24 mouse cellular contexts compared by ENCODE assay signal in genomic region chr12:76265001-76265400, GRCm38 (mm10). TPM values are rescaled to one million over a fixed set of nuclear protein-coding genes. Genes with fewer than 3 reads are reported as not detected.
DNase-seq lines count a peak whose midpoint lies in the region; ATAC-seq and TF ChIP-seq lines count a peak whose summit lies in the region.
"Had no signal": no experiment of that assay in that cellular context is flagged by ENCODE, and none has a peak within 500 bp of the region (broad histone marks: within the 10 kb centered on the region; RNA-seq: fewer than 3 reads in every experiment).

No protein-coding gene starts in this region.

- no peaks in the 10 kb centered on the region for H3K9me3 ChIP-seq in hindbrain, embryonic 13.5 days
- H3K9me3 ChIP-seq in hindbrain, embryonic 12.5 days (replicated peaks): no peaks in the 10 kb centered on the region
- H3K9me3 ChIP-seq in midbrain, embryonic 14.5 days (ENCODE audit: control insufficient read depth, low read length): no peaks in the 10 kb centered on the region
- no peaks in the 10 kb centered on the region for H3K9me3 ChIP-seq in midbrain, embryonic 11.5 days (ENCODE audit: control insufficient read depth, low read length)
- H3K9me3 ChIP-seq in MEL (replicated peaks; ENCODE audit: insufficient read depth, low read length): no peaks in the 10 kb centered on the region
- H3K9me3 ChIP-seq: embryonic facial prominence, embryonic 12.5 days; heart, embryonic 10.5 days; intestine, embryonic 15.5 days; kidney, embryonic 15.5 days; limb, embryonic 10.5 days; neural tube, embryonic 12.5 days had no signal

- WGBS in hindbrain, embryonic 13.5 days: 87% methylated on average over 6 of the region's 6 CpGs
- 78% methylated on average over 6 of the region's 6 CpGs for WGBS in hindbrain, embryonic 12.5 days
- WGBS in midbrain, embryonic 14.5 days: 88% methylated on average over 6 of the region's 6 CpGs
- 85% methylated on average over 6 of the region's 6 CpGs for WGBS in midbrain, embryonic 11.5 days
- 21% methylated on average over 6 of the region's 6 CpGs for WGBS in macrophage (ENCODE audit: missing documents)

- no peak for TF ChIP-seq RAD21 in MEL (IDR thresholded peaks at IDR 0.05; ENCODE audit: low read depth, low read length)

- H3K27ac ChIP-seq in hindbrain, embryonic 13.5 days: 0 out of 2 replicates have a peak overlapping the region, but pooled peaks have one; percentile 58
- no peak overlapping the region for H3K27ac ChIP-seq in hindbrain, embryonic 12.5 days
- 0 out of 2 replicates have a peak overlapping the region, but pooled peaks have one; percentile 26 for H3K27ac ChIP-seq in midbrain, embryonic 14.5 days (replicated peaks; ENCODE audit: low read depth, low read length)
- no peak overlapping the region for H3K27ac ChIP-seq in midbrain, embryonic 11.5 days (ENCODE audit: low read depth, low read length)
- no peak overlapping the region for H3K27ac ChIP-seq in MEL (ENCODE audit: control insufficient read depth, low read depth, low read length)
- peak overlapping the region; percentile 22; the same call in 1 of the 2 replicates for H3K27ac ChIP-seq in macrophage
- H3K27ac ChIP-seq: embryonic facial prominence, embryonic 12.5 days; heart, embryonic 10.5 days; intestine, embryonic 15.5 days; kidney, embryonic 15.5 days; limb, embryonic 10.5 days; neural tube, embryonic 12.5 days had no signal

- peaks cover 60% of the 10 kb centered on the region for H3K79me2 ChIP-seq in MEL (ENCODE audit: control insufficient read depth, insufficient read depth, low read length, poor library complexity)
- H3K79me2 ChIP-seq in macrophage (ENCODE audit: inconsistent target): no peaks in the 10 kb centered on the region

- H3K4me1 ChIP-seq in hindbrain, embryonic 13.5 days (replicated peaks): no peaks in the 10 kb centered on the region; the same call in 1 of the 2 replicates
- no peaks in the 10 kb centered on the region for H3K4me1 ChIP-seq in hindbrain, embryonic 12.5 days
- no peaks in the 10 kb centered on the region for H3K4me1 ChIP-seq in midbrain, embryonic 14.5 days (ENCODE audit: control insufficient read depth, insufficient read depth, low read length)
- H3K4me1 ChIP-seq in midbrain, embryonic 11.5 days (ENCODE audit: control insufficient read depth, insufficient read depth, low read length): no peaks in the 10 kb centered on the region
- no peaks in the 10 kb centered on the region; a peak in 1 of 4 replicates for H3K4me1 ChIP-seq in MEL (ENCODE audit: control insufficient read depth in 1 of 2, insufficient read depth in 2 of 2, low read length in 2 of 2)
- H3K4me1 ChIP-seq: embryonic facial prominence, embryonic 12.5 days; intestine, embryonic 15.5 days; kidney, embryonic 15.5 days; limb, embryonic 10.5 days; neural tube, embryonic 12.5 days had no signal

- no peak overlapping the region for H3K4me2 ChIP-seq in hindbrain, embryonic 13.5 days
- no peak overlapping the region for H3K4me2 ChIP-seq in hindbrain, embryonic 12.5 days (replicated peaks)
- H3K4me2 ChIP-seq in midbrain, embryonic 14.5 days (ENCODE audit: low read length): no peak overlapping the region
- H3K4me2 ChIP-seq in midbrain, embryonic 11.5 days: no peak overlapping the region
- H3K4me2 ChIP-seq: embryonic facial prominence, embryonic 12.5 days; intestine, embryonic 15.5 days; kidney, embryonic 15.5 days; neural tube, embryonic 12.5 days had no signal

- TF ChIP-seq POLR2A in MEL (IDR thresholded peaks at IDR 0.05; ENCODE audit: control insufficient read depth in 1 of 2, insufficient read depth in 1 of 2, low read depth in 1 of 2, low read length in 2 of 2, poor library complexity in 1 of 2): no peak

- H3K36me3 ChIP-seq in hindbrain, embryonic 13.5 days: no peaks in the 10 kb centered on the region
- no peaks in the 10 kb centered on the region for H3K36me3 ChIP-seq in hindbrain, embryonic 12.5 days
- H3K36me3 ChIP-seq in midbrain, embryonic 14.5 days (ENCODE audit: control insufficient read depth, insufficient read depth, low read length): no peaks in the 10 kb centered on the region
- no peaks in the 10 kb centered on the region for H3K36me3 ChIP-seq in midbrain, embryonic 11.5 days (ENCODE audit: control insufficient read depth, insufficient read depth, low read length)
- H3K36me3 ChIP-seq in MEL (ENCODE audit: control insufficient read depth in 1 of 2, insufficient read depth in 2 of 2, low read length in 2 of 2): peaks cover 21 to 34% of the 10 kb centered on the region in 2 experiments
- H3K36me3 ChIP-seq in macrophage (ENCODE audit: inconsistent target): no peaks in the 10 kb centered on the region
- H3K36me3 ChIP-seq: intestine, embryonic 15.5 days; neural tube, embryonic 12.5 days had no signal

- no peak for TF ChIP-seq CTCF in MEL (IDR thresholded peaks at IDR 0.05 in 2 of 3, conservative IDR thresholded peaks at IDR 0.05 in 1 of 3; ENCODE audit: control insufficient read depth in 1 of 3, insufficient read depth in 1 of 3, low read depth in 2 of 3, low read length in 3 of 3, poor library complexity in 1 of 3, severe bottlenecking in 1 of 3)

- no peaks in the 10 kb centered on the region for H3K27me3 ChIP-seq in hindbrain, embryonic 13.5 days
- H3K27me3 ChIP-seq in hindbrain, embryonic 12.5 days: no peaks in the 10 kb centered on the region
- no peaks in the 10 kb centered on the region for H3K27me3 ChIP-seq in midbrain, embryonic 14.5 days (ENCODE audit: control insufficient read depth, insufficient read depth, low read length)
- H3K27me3 ChIP-seq in midbrain, embryonic 11.5 days (ENCODE audit: control insufficient read depth, insufficient read depth, low read length): no peaks in the 10 kb centered on the region
- H3K27me3 ChIP-seq in MEL (ENCODE audit: control insufficient read depth in 1 of 2, insufficient read depth in 2 of 2, low read length in 2 of 2): no peaks in the 10 kb centered on the region
- H3K27me3 ChIP-seq: embryonic facial prominence, embryonic 12.5 days; intestine, embryonic 15.5 days; kidney, embryonic 15.5 days; neural tube, embryonic 12.5 days had no signal

- no peak overlapping the region for H3K9ac ChIP-seq in hindbrain, embryonic 13.5 days
- no peak overlapping the region for H3K9ac ChIP-seq in hindbrain, embryonic 12.5 days
- H3K9ac ChIP-seq in midbrain, embryonic 14.5 days (replicated peaks; ENCODE audit: low read length): no peak overlapping the region
- H3K9ac ChIP-seq in midbrain, embryonic 11.5 days (ENCODE audit: low read length): no peak overlapping the region
- no peak overlapping the region for H3K9ac ChIP-seq in MEL (ENCODE audit: control insufficient read depth, low read depth, low read length, poor library complexity, severe bottlenecking)
- H3K9ac ChIP-seq: embryonic facial prominence, embryonic 12.5 days; intestine, embryonic 15.5 days; kidney, embryonic 15.5 days; neural tube, embryonic 12.5 days had no signal

- no peak for ATAC-seq in hindbrain, embryonic 13.5 days (ENCODE audit: low FRiP score)
- ATAC-seq in hindbrain, embryonic 12.5 days (ENCODE audit: low FRiP score): no peak
- no peak for ATAC-seq in midbrain, embryonic 14.5 days (ENCODE audit: low FRiP score, low TSS enrichment)
- ATAC-seq in midbrain, embryonic 11.5 days (ENCODE audit: low FRiP score): no peak
- ATAC-seq: intestine, embryonic 15.5 days had no signal

- DNase-seq in midbrain, embryonic 14.5 days: no peak
- no peak for DNase-seq in midbrain, embryonic 11.5 days (ENCODE audit: low spot score, missing footprints)
- peak; percentile 45 for DNase-seq in MEL (ENCODE audit: low read depth, low spot score)
- DNase-seq in kidney, postnatal 10 days: no peak
- no peak for DNase-seq in testis, postnatal 10 days (ENCODE audit: low spot score)
- DNase-seq: adrenal gland, adult 2 months; spleen, adult 18-20 months; thymus, postnatal 14 days had no signal

- no peak overlapping the region for H3K4me3 ChIP-seq in hindbrain, embryonic 13.5 days
- no peak overlapping the region for H3K4me3 ChIP-seq in hindbrain, embryonic 12.5 days
- no peak overlapping the region for H3K4me3 ChIP-seq in midbrain, embryonic 14.5 days (replicated peaks; ENCODE audit: low read depth, low read length)
- no peak overlapping the region for H3K4me3 ChIP-seq in midbrain, embryonic 11.5 days (ENCODE audit: low read depth, low read length)
- H3K4me3 ChIP-seq in MEL (ENCODE audit: control insufficient read depth in 1 of 2, insufficient read depth in 1 of 2, low read depth in 2 of 2, low read length in 2 of 2) (no peak overlapping the region), macrophage (ENCODE audit: inconsistent target) (no peak overlapping the region)
- H3K4me3 ChIP-seq: embryonic facial prominence, embryonic 12.5 days; heart, embryonic 10.5 days; intestine, embryonic 15.5 days; kidney, embryonic 15.5 days; limb, embryonic 10.5 days; neural tube, embryonic 12.5 days had no signal

- no peak for TF ChIP-seq EP300 in MEL (IDR thresholded peaks at IDR 0.05; ENCODE audit: low read depth in 1 of 2, low read length in 2 of 2)

RNA-seq across cellular contexts. Expression of gene Mthfd1, which starts 9.9 kb away (rescaled TPM):
- polyA plus RNA-seq in hindbrain, embryonic 13.5 days (2015; fragmentation: Nextera tagmentation; extraction: Ambion mirVana): 26.3 and 27.1 TPM in 2 replicates
- polyA plus RNA-seq in hindbrain, embryonic 12.5 days (2016; fragmentation: Nextera tagmentation; extraction: Ambion mirVana): 44.8 and 46.3 TPM in 2 replicates
- polyA plus RNA-seq in midbrain, embryonic 14.5 days (2014; fragmentation: Nextera tagmentation; extraction: Ambion mirVana): 25.3 and 35.1 TPM in 2 replicates
- 62.9 and 63.9 TPM in 2 replicates for polyA plus RNA-seq in midbrain, embryonic 11.5 days (2014; fragmentation: Nextera tagmentation; extraction: Ambion mirVana)
- 217 and 231 TPM in 2 replicates for total RNA-seq in MEL (2012; rRNA removed)
- polyA plus RNA-seq in MEL (2012; ENCODE audit: insufficient read depth in 1 of 2, insufficient read length in 2 of 2, low read depth in 1 of 2, low replicate concordance in 2 of 2, missing spikeins in 1 of 2) (100 to 1,000 TPM in 1 of 2 experiments, not detected in 1; 208 TPM), macrophage (2018) (11.3 to 39.1 TPM (median 14.9 TPM) in 3 replicates)
- 10 to 100 TPM in 18 of 26 experiments, 1 to 10 TPM in 8; 1.4 to 46.9 (median 23.7) TPM for total RNA-seq in macrophage (2018; cell fraction: chromatin; rRNA removed)
- 10 to 100 TPM in 23 of 26 experiments, 1 to 10 TPM in 3; 8.2 to 17.4 (median 13.3) TPM for total RNA-seq in macrophage (2018; cell fraction: cytosol; rRNA removed)
- total RNA-seq in macrophage (2018; cell fraction: nucleus; rRNA removed): 10 to 100 TPM in 14 of 26 experiments, 1 to 10 TPM in 12; 3.1 to 39.3 (median 10.6) TPM

RNA-seq across cellular contexts. Expression of gene Tex21, which starts 18.5 kb away (rescaled TPM):
- 0.08 TPM in 1 of 2 replicates, not detected in the other for polyA plus RNA-seq in hindbrain, embryonic 13.5 days (2015; fragmentation: Nextera tagmentation; extraction: Ambion mirVana)
- not detected in 2 replicates for polyA plus RNA-seq in hindbrain, embryonic 12.5 days (2016; fragmentation: Nextera tagmentation; extraction: Ambion mirVana)
- polyA plus RNA-seq in midbrain, embryonic 14.5 days (2014; fragmentation: Nextera tagmentation; extraction: Ambion mirVana): not detected in 2 replicates
- polyA plus RNA-seq in midbrain, embryonic 11.5 days (2014; fragmentation: Nextera tagmentation; extraction: Ambion mirVana): not detected in 2 replicates
- 5.0 and 6.7 TPM in 2 replicates for total RNA-seq in MEL (2012; rRNA removed)
- 1 to 10 TPM in 1 of 2 experiments, not detected in 1; 4.4 TPM for polyA plus RNA-seq in MEL (2012; ENCODE audit: insufficient read depth in 1 of 2, insufficient read length in 2 of 2, low read depth in 1 of 2, low replicate concordance in 2 of 2, missing spikeins in 1 of 2)
- total RNA-seq in macrophage (2018; cell fraction: chromatin; rRNA removed): not detected
- not detected for total RNA-seq in macrophage (2018; cell fraction: cytosol; rRNA removed)
- not detected for total RNA-seq in macrophage (2018; cell fraction: nucleus; rRNA removed)
- not detected in 3 replicates for polyA plus RNA-seq in macrophage (2018)
- total RNA-seq: adrenal gland, adult 2 months; gastrocnemius, postnatal 14 days; heart, postnatal 10 days; layer of hippocampus, adult 18-20 months; left cerebral cortex, adult 18-20 months had no signal
- polyA plus RNA-seq: adrenal gland, adult 2 months; embryonic facial prominence, embryonic 12.5 days; frontal cortex, adult 2 months; intestine, embryonic 15.5 days; kidney, embryonic 15.5 days; limb, embryonic 10.5 days; liver, embryonic 16.5 days; neural tube, embryonic 12.5 days; stomach, embryonic 16.5 days had no signal

RNA-seq across cellular contexts. Expression of gene Akap5, which starts 59.7 kb away (rescaled TPM):
- 7.4 and 7.9 TPM in 2 replicates for polyA plus RNA-seq in hindbrain, embryonic 13.5 days (2015; fragmentation: Nextera tagmentation; extraction: Ambion mirVana)
- 5.7 and 6.8 TPM in 2 replicates for polyA plus RNA-seq in hindbrain, embryonic 12.5 days (2016; fragmentation: Nextera tagmentation; extraction: Ambion mirVana)
- 8.7 and 8.8 TPM in 2 replicates for polyA plus RNA-seq in midbrain, embryonic 14.5 days (2014; fragmentation: Nextera tagmentation; extraction: Ambion mirVana)
- 4.1 TPM in 2 replicates for polyA plus RNA-seq in midbrain, embryonic 11.5 days (2014; fragmentation: Nextera tagmentation; extraction: Ambion mirVana)
- total RNA-seq in MEL (2012; rRNA removed): 0.69 and 0.72 TPM in 2 replicates
- polyA plus RNA-seq in MEL (2012; ENCODE audit: insufficient read depth in 1 of 2, insufficient read length in 2 of 2, low read depth in 1 of 2, low replicate concordance in 2 of 2, missing spikeins in 1 of 2): under 1 TPM in 1 of 2 experiments, not detected in 1; 0.65 TPM
- total RNA-seq in macrophage (2018; cell fraction: chromatin; rRNA removed): 1 to 10 TPM in 5 of 26 experiments, under 1 TPM in 14, not detected in 7; 0.17 to 1.8 (median 0.65) TPM
- under 1 TPM in 4 of 26 experiments, not detected in 22; under 0.01 to 0.03 (median 0.03) TPM for total RNA-seq in macrophage (2018; cell fraction: cytosol; rRNA removed)
- 1 to 10 TPM in 1 of 26 experiments, under 1 TPM in 15, not detected in 10; 0.06 to 1.7 (median 0.21) TPM for total RNA-seq in macrophage (2018; cell fraction: nucleus; rRNA removed)
- 0.01 TPM in 1 of 3 replicates, not detected in the others for polyA plus RNA-seq in macrophage (2018)

Comparison
In these comparisons a context has a peak if more than half of its experiments do, and no peak if none do; other contexts are left out.
1. H3K27ac ChIP-seq: peak in hindbrain, embryonic 13.5 days (single experiment), midbrain, embryonic 14.5 days (single experiment) and macrophage (single experiment); none in hindbrain, embryonic 12.5 days (single experiment), midbrain, embryonic 11.5 days (single experiment) and MEL (single experiment).